Mouse (Mus musculus) E14TG2a.4 (cell line): ENCODE results near the gene Ggt5.
A peak's percentile ranks its signal among the peaks of the same experiment; 100 is the strongest.

Source experiments
- H3K27me3 ChIP-seq: 2 replicates; pipeline ENCODE4 v1.6.1; 2014; ENCODE audit warnings: low read length, control low read depth; ENCODE audit not compliant: insufficient read depth
- H3K36me3 ChIP-seq: 2 replicates; pipeline ENCODE4 v1.6.1; 2014; ENCODE audit warnings: low read length, control low read depth; ENCODE audit not compliant: insufficient read depth
- H3K4me1 ChIP-seq: replicated peaks from 2 replicates; pipeline ENCODE4 v1.6.1; 2014; ENCODE audit warnings: low read depth, low read length, control low read depth
- H3K4me3 ChIP-seq: replicated peaks from 2 replicates; pipeline ENCODE4 v1.5.1; 2014; ENCODE audit warnings: mild to moderate bottlenecking, low read length
- H3K9me3 ChIP-seq: 2 replicates; pipeline ENCODE4 v1.6.1; 2014; ENCODE audit warnings: low read length, control low read depth
- CTCF ChIP-seq: conservative IDR thresholded peaks from 2 replicates; pipeline ENCODE4 v1.5.1; 2014; ENCODE audit warnings: low read length
- NANOG ChIP-seq: IDR thresholded peaks from 2 replicates; pipeline ENCODE4 v1.6.1; 2014; ENCODE audit warnings: borderline replicate concordance, low read length, mixed read lengths
- POU5F1 ChIP-seq: IDR thresholded peaks from 2 replicates; pipeline ENCODE4 v1.6.1; 2014; ENCODE audit warnings: low read length, borderline replicate concordance

The Ggt5 gene

GRCm38 (mm10) chr10:75616044-75616443 is 26.9 kb downstream of the Ggt5 start:
- Histone ChIP-seq H3K27me3 (0 out of 2 replicates have a peak, but pooled peaks cover 8% of the 10 kb centered on the region), H3K9me3 (no peaks in the 10 kb centered on the region), H3K4me3 (no peak overlapping the region), H3K36me3 (no peaks in the 10 kb centered on the region), H3K4me1 (no peaks in the 10 kb centered on the region)
- TF ChIP-seq NANOG (no peak), CTCF (no peak)

- Histone ChIP-seq H3K4me1 (no peaks in the 10 kb centered on the region), H3K9me3 (peaks cover 6% of the 10 kb centered on the region), H3K36me3 (no peaks in the 10 kb centered on the region), H3K4me3 (no peak overlapping the region), H3K27me3 (peaks cover 3% of the 10 kb centered on the region; the same call in 1 of the 2 replicates)
- TF ChIP-seq NANOG, result no peak
- TF ChIP-seq CTCF, result peak; percentile 93
Observed at GRCm38 (mm10) chr10:75620818-75621217, 31.7 kb downstream of the Ggt5 start.

DNA sequence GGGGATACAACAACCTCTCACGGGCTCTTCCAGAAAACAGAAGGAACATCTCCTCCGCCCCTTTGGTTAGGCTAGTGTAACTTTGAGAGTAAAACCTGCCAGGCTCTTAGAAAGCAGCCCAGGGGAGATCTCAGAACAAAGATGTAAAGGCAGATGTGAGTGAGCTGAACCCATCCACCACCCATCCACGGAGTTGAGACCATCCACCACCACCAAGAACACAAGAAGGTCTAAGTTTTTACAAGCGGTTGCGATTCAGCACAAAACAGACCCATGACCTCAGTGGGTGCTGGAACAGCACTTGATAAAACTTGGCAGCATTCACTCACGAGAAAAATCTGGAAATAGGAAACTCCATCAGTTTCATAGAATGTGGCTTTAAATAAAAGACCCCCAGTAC is 36.8 kb downstream of the Ggt5 start:
- TF ChIP-seq CTCF, result no peak
- TF ChIP-seq NANOG, result no peak
- no peak for TF ChIP-seq POU5F1
- H3K36me3 ChIP-seq, result no peaks in the 10 kb centered on the region
- H3K4me1 ChIP-seq, result no peaks in the 10 kb centered on the region
- no peak overlapping the region for H3K4me3 ChIP-seq
- peaks cover 3% of the 10 kb centered on the region for H3K27me3 ChIP-seq
- H3K9me3 ChIP-seq, result peaks cover 15% of the 10 kb centered on the region

DNA sequence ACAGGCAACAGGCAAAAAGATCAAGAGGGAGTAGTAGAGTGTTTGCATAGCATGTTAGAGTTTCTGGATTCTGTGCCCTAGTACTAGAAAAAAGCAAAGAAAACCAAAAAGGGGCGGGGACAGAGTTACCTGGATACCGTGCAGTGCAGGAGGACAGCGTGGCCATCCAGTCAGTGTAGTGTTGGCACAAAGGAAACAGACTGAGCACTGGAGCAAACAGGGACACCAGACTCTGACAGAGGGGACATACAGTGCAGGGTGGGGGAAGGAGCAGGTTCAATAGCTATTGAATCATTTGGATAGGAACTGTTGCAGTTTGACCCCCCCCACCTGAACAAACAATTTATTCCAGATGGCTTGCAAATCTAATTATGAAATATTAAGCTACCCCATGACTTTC is 37.9 kb downstream of the Ggt5 start:
- Histone ChIP-seq H3K4me1 (no peaks in the 10 kb centered on the region), H3K9me3 (peaks cover 14% of the 10 kb centered on the region), H3K27me3 (peaks cover under 1% of the 10 kb centered on the region), H3K36me3 (no peaks in the 10 kb centered on the region), H3K4me3 (no peak overlapping the region)
- TF ChIP-seq NANOG (no peak), POU5F1 (no peak), CTCF (no peak)

GRCm38 (mm10) chr10:75627490-75627889 is 38.4 kb downstream of the Ggt5 start:
- H3K27me3 ChIP-seq, result no peaks in the 10 kb centered on the region; the same call in 1 of the 2 replicates
- H3K9me3 ChIP-seq, result peaks cover 9% of the 10 kb centered on the region
- H3K4me3 ChIP-seq, result no peak overlapping the region
- TF ChIP-seq POU5F1 (no peak), NANOG (no peak), CTCF (no peak)
- H3K4me1 ChIP-seq, result peaks cover 2% of the 10 kb centered on the region; the same call in 1 of the 2 replicates
- H3K36me3 ChIP-seq, result no peaks in the 10 kb centered on the region

GRCm38 (mm10) chr10:75632633-75633032 is 43.5 kb downstream of the Ggt5 start:
- Histone ChIP-seq H3K36me3 (peaks cover 9% of the 10 kb centered on the region), H3K4me3 (no peak overlapping the region), H3K9me3 (peaks cover 8% of the 10 kb centered on the region), H3K27me3 (no peaks in the 10 kb centered on the region; the same call in 1 of the 2 replicates), H3K4me1 (peaks cover 47% of the 10 kb centered on the region)
- no peak for TF ChIP-seq CTCF
- no peak for TF ChIP-seq NANOG
- no peak for TF ChIP-seq POU5F1

GRCm38 (mm10) chr10:75633048-75633447 is 43.9 kb downstream of the Ggt5 start:
- peaks cover 8% of the 10 kb centered on the region for H3K9me3 ChIP-seq
- H3K4me1 ChIP-seq, result peaks cover 52% of the 10 kb centered on the region
- H3K27me3 ChIP-seq, result no peaks in the 10 kb centered on the region; the same call in 1 of the 2 replicates
- H3K4me3 ChIP-seq, result no peak overlapping the region
- H3K36me3 ChIP-seq, result peaks cover 13% of the 10 kb centered on the region
- TF ChIP-seq CTCF (no peak), POU5F1 (no peak), NANOG (no peak)

- TF ChIP-seq POU5F1, result no peak
- no peak for TF ChIP-seq NANOG
- no peak for TF ChIP-seq CTCF
- no peak overlapping the region for H3K4me3 ChIP-seq
- H3K4me1 ChIP-seq, result peaks cover 58% of the 10 kb centered on the region
- H3K9me3 ChIP-seq, result peaks cover 8% of the 10 kb centered on the region
- peaks cover 19% of the 10 kb centered on the region for H3K36me3 ChIP-seq
- H3K27me3 ChIP-seq, result no peaks in the 10 kb centered on the region
Observed at GRCm38 (mm10) chr10:75633576-75634139, 44.5 kb downstream of the Ggt5 start.

DNA sequence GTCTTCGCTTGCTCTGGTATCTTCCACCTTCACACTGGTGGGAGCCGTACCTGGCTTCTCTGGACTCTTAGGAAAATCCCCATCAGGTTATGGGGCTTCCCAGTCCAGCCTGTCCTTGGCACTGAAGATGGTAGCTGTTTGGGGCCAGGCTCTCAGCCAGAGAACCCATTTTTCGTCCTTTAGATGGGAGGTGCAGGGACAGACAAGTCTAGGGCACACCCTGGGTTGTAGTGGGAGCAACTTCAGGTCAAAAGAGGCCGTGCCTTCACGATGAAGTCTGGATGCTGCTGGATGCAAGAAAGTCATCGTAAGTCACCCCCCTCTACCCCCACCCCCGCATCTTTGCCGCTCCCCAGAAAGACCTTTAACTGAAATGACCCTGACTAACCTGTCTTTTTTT is 45.5 kb downstream of the Ggt5 start:
- peaks cover 4% of the 10 kb centered on the region for H3K9me3 ChIP-seq
- no peak overlapping the region for H3K4me3 ChIP-seq
- peaks cover 67% of the 10 kb centered on the region for H3K4me1 ChIP-seq
- TF ChIP-seq NANOG (no peak), POU5F1 (no peak), CTCF (no peak)
- H3K36me3 ChIP-seq, result peaks cover 29% of the 10 kb centered on the region
- no peaks in the 10 kb centered on the region for H3K27me3 ChIP-seq
